Mouse (Mus musculus): Measurements from ENCODE around the gene Arhgap23. TPM values are rescaled to one million over a fixed set of nuclear protein-coding genes. Genes with fewer than 3 reads are reported as not detected.

Arhgap23 gene
- polyA plus RNA-seq, 1 experiment: 27.7 TPM

DNA sequence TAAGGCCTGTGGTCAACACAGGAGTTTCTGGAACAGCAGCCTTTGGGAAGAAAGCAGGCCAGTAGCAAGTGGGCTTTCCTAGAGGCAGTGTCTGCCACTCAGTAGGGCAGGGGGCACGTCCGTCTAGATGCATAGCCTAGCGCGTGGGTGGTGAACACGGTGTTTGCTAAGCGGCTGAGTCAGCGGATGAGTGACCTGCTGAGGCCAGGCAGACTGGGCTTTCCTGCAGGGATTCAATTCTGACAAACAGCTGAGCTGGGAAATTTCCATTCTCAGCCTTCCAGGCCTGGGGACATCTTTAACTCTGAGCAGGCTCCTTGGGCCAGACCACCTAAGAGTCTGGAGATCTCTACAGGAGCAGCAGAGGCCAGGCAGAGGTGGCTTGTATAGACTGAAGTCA is 62.1 kb downstream of the Arhgap23 start:
- Histone ChIP-seq H3K27me3 (ENCODE audit: control insufficient read depth, insufficient read depth, low read length) (no peaks in the 10 kb centered on the region), H3K36me3 (ENCODE audit: control insufficient read depth, insufficient read depth, low read length) (no peaks in the 10 kb centered on the region; the same call in none of the 2 replicates), H3K4me1 (ENCODE audit: control insufficient read depth, insufficient read depth, low read length) (no peaks in the 10 kb centered on the region), H3K4me3 (ENCODE audit: control insufficient read depth, low read depth, low read length) (no peak overlapping the region), H3K27ac (ENCODE audit: control insufficient read depth, insufficient read depth, low read depth, low read length) (no peak overlapping the region)
- no peak for TF ChIP-seq POLR2A (IDR thresholded peaks at IDR 0.05; ENCODE audit: control insufficient read depth, low read depth, low read length)
- TF ChIP-seq CTCF (IDR thresholded peaks at IDR 0.05; ENCODE audit: control insufficient read depth, insufficient read depth, insufficient replicate concordance, low read depth, low read length): no peak

DNA sequence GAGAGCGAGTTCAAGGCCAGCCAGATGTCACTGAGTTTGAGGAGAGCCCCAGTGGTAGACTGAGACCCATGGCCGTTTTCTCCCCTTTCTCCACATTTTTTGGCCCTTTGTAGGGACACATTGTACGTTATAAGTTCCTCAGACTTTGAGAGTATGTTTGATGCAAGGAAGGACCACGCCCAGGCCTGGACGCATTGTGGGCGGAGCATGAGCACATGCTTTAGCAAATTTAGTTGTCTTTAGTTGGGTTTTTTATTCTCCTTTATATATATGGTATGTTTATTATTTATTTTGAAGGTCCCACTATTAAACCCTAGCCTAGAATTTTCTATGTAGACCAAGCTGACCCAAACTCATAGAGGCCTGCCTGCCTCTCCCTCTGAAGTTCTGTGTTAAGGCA is 63.0 kb downstream of the Arhgap23 start:
- Histone ChIP-seq H3K27me3 (ENCODE audit: control insufficient read depth, insufficient read depth, low read length) (no peaks in the 10 kb centered on the region), H3K36me3 (ENCODE audit: control insufficient read depth, insufficient read depth, low read length) (no peaks in the 10 kb centered on the region; the same call in none of the 2 replicates), H3K4me1 (ENCODE audit: control insufficient read depth, insufficient read depth, low read length) (no peaks in the 10 kb centered on the region), H3K27ac (ENCODE audit: control insufficient read depth, insufficient read depth, low read depth, low read length) (no peak overlapping the region; the same call in 1 of the 2 replicates), H3K4me3 (ENCODE audit: control insufficient read depth, low read depth, low read length) (no peak overlapping the region)
- TF ChIP-seq POLR2A (IDR thresholded peaks at IDR 0.05; ENCODE audit: control insufficient read depth, low read depth, low read length): no peak
- no peak for TF ChIP-seq CTCF (IDR thresholded peaks at IDR 0.05; ENCODE audit: control insufficient read depth, insufficient read depth, insufficient replicate concordance, low read depth, low read length)

DNA sequence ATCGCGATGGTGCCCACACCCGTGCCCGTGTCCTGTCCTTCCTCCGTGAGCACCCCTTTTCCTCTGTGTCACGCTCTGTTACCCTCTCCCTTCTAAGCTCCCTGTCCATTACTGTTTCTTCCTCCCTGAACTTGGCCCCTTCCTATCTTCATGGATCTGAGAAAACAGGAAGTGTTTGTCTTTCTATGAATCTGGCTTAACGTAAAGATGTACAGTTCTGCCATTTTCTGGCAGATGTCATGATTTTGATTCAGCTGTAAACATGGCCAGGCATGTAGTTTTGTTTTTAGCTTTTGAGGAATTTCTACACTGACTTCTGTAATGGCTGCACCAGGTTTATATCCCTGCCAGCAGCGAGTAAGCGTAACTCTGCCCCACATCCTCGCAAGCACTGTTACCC is 63.8 kb downstream of the Arhgap23 start:
- Histone ChIP-seq H3K4me3 (ENCODE audit: control insufficient read depth, low read depth, low read length) (no peak overlapping the region), H3K27me3 (ENCODE audit: control insufficient read depth, insufficient read depth, low read length) (no peaks in the 10 kb centered on the region), H3K4me1 (ENCODE audit: control insufficient read depth, insufficient read depth, low read length) (no peaks in the 10 kb centered on the region), H3K36me3 (ENCODE audit: control insufficient read depth, insufficient read depth, low read length) (no peaks in the 10 kb centered on the region; the same call in none of the 2 replicates), H3K27ac (ENCODE audit: control insufficient read depth, insufficient read depth, low read depth, low read length) (no peak overlapping the region)
- TF ChIP-seq POLR2A (IDR thresholded peaks at IDR 0.05; ENCODE audit: control insufficient read depth, low read depth, low read length) (no peak), CTCF (IDR thresholded peaks at IDR 0.05; ENCODE audit: control insufficient read depth, insufficient read depth, insufficient replicate concordance, low read depth, low read length) (no peak)

DNA sequence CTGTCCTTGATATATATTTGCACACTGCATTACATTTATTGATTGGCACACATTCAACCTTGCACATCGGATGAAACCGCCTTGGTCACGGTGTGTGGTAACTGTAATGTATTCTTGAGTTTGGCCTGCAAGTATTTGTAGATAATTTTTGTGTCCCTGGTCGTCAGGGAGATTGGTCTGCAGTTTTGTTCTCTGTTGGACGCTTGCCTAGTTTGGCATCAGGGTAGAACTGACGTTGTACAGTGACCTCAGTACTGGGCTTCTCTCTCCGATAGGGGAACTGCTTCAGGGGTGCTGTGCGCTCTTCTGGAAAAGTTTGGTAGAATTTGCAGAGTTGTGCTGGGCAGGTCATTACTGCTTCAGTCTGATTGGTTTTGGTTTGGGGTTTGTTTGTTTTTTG is 64.5 kb downstream of the Arhgap23 start:
- H3K36me3 ChIP-seq (ENCODE audit: control insufficient read depth, insufficient read depth, low read length): no peaks in the 10 kb centered on the region; the same call in none of the 2 replicates
- no peaks in the 10 kb centered on the region; the same call in 1 of the 2 replicates for H3K4me1 ChIP-seq (ENCODE audit: control insufficient read depth, insufficient read depth, low read length)

DNA sequence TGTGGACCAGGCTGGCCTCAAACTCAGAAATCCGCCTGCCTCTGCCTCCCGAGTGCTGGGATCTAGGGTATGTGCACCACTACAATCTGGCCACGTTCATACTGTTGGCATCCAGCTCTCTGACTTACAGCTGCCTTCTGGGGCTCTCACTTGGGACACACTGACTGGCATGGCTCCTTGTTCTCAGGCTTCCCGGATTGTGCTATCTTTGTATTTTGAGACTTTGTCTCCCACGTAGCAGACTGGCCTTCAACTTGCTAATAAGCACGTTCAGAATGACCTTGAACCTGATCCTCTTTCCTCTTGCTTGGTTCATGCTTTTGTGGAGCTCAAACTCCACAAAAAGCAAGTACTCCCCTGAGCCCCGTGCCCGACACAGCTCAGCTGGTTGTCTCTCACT is 70.3 kb downstream of the Arhgap23 start:
- no peaks in the 10 kb centered on the region; the same call in none of the 2 replicates for H3K36me3 ChIP-seq (ENCODE audit: control insufficient read depth, insufficient read depth, low read length)
- TF ChIP-seq POLR2A (IDR thresholded peaks at IDR 0.05; ENCODE audit: control insufficient read depth, low read depth, low read length) (no peak), CTCF (IDR thresholded peaks at IDR 0.05; ENCODE audit: control insufficient read depth, insufficient read depth, insufficient replicate concordance, low read depth, low read length) (no peak)
- H3K27ac ChIP-seq (ENCODE audit: control insufficient read depth, insufficient read depth, low read depth, low read length): peak overlapping the region; percentile 70
- H3K4me3 ChIP-seq (ENCODE audit: control insufficient read depth, low read depth, low read length): no peak overlapping the region
- peaks cover 2% of the 10 kb centered on the region; the same call in 1 of the 2 replicates for H3K4me1 ChIP-seq (ENCODE audit: control insufficient read depth, insufficient read depth, low read length)
- no peaks in the 10 kb centered on the region for H3K27me3 ChIP-seq (ENCODE audit: control insufficient read depth, insufficient read depth, low read length)

More for the DNA sequence above, 64.5 kb downstream of the Arhgap23 start:
- TF ChIP-seq CTCF (IDR thresholded peaks at IDR 0.05; ENCODE audit: control insufficient read depth, insufficient read depth, insufficient replicate concordance, low read depth, low read length): no peak
- no peak for TF ChIP-seq POLR2A (IDR thresholded peaks at IDR 0.05; ENCODE audit: control insufficient read depth, low read depth, low read length)
- Histone ChIP-seq H3K27me3 (ENCODE audit: control insufficient read depth, insufficient read depth, low read length) (no peaks in the 10 kb centered on the region), H3K27ac (ENCODE audit: control insufficient read depth, insufficient read depth, low read depth, low read length) (no peak overlapping the region), H3K4me3 (ENCODE audit: control insufficient read depth, low read depth, low read length) (no peak overlapping the region)

DNA sequence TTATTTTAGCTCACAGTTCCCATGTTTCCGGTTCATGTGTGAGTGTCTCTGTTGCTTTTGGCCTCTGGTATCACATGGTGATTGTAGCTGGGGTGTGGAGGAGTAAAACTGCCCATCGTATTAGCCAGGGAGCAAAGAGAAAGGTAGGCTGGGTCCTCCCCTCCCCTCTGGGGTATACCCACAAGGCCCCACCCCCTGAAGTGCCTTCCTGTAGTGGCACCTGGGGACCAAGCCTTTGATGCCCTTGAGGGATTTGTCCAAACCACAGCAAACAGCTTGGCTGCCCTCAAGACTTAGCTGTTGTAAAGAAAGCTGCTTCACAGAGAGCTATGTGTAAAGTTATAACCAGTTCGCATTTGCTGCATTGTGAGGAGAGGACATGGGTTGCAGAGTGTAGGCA is 72.3 kb downstream of the Arhgap23 start:
- H3K27me3 ChIP-seq (ENCODE audit: control insufficient read depth, insufficient read depth, low read length): no peaks in the 10 kb centered on the region
- no peak for TF ChIP-seq CTCF (IDR thresholded peaks at IDR 0.05; ENCODE audit: control insufficient read depth, insufficient read depth, insufficient replicate concordance, low read depth, low read length)
- no peak for TF ChIP-seq POLR2A (IDR thresholded peaks at IDR 0.05; ENCODE audit: control insufficient read depth, low read depth, low read length)
- no peak overlapping the region for H3K4me3 ChIP-seq (ENCODE audit: control insufficient read depth, low read depth, low read length)
- H3K36me3 ChIP-seq (ENCODE audit: control insufficient read depth, insufficient read depth, low read length): no peaks in the 10 kb centered on the region
- peaks cover 2% of the 10 kb centered on the region; the same call in 1 of the 2 replicates for H3K4me1 ChIP-seq (ENCODE audit: control insufficient read depth, insufficient read depth, low read length)
- H3K27ac ChIP-seq (ENCODE audit: control insufficient read depth, insufficient read depth, low read depth, low read length): no peak overlapping the region

DNA sequence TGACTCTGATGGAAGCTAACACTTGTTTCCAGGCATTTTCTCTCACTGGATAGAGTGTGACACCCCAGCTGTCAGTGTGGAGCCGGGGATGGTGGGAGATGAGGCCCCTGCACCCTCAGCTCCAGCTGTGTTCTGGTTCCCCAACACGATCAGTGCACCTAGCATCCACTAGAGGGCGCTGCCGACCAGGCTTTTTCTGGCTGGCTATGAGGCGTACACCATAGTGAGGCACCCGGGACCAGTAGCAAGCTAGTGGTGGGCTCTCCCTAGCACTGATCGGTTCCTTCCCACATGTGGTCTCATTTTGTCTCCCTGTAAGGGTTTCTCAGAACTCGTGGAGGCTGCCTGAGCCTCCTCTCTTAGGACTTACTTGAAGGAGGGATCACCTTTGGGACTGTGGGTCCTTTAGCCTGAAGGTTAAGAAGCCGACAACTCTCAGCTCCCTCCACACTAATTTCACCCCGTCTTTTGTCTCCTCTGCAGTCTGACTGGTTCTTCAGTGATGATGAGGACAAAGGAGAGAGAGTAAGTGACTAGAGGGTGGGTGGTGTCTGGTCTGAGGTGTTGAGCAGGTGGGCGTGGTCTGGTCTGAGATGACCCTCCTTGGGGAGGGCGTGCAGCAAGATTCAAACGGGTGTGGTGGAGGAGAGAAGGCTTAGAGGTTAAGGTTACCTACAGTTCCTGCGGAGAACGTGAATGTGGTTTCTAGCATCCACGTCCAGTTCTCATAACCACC is 74.4 kb downstream of the Arhgap23 start:
- H3K27me3 ChIP-seq (ENCODE audit: control insufficient read depth, insufficient read depth, low read length): no peaks in the 10 kb centered on the region
- H3K27ac ChIP-seq (ENCODE audit: control insufficient read depth, insufficient read depth, low read depth, low read length): no peak overlapping the region
- H3K36me3 ChIP-seq (ENCODE audit: control insufficient read depth, insufficient read depth, low read length): no peaks in the 10 kb centered on the region
- TF ChIP-seq CTCF (IDR thresholded peaks at IDR 0.05; ENCODE audit: control insufficient read depth, insufficient read depth, insufficient replicate concordance, low read depth, low read length) (peak; percentile 95; the same call in 1 of the 2 replicates), POLR2A (IDR thresholded peaks at IDR 0.05; ENCODE audit: control insufficient read depth, low read depth, low read length) (no peak)
- peaks cover 2% of the 10 kb centered on the region; the same call in 1 of the 2 replicates for H3K4me1 ChIP-seq (ENCODE audit: control insufficient read depth, insufficient read depth, low read length)
- no peak overlapping the region for H3K4me3 ChIP-seq (ENCODE audit: control insufficient read depth, low read depth, low read length)
